Mouse (Mus musculus): ENCODE results near the gene Pdcd1lg2.

- TF ChIP-seq CTCF (IDR thresholded peaks at IDR 0.05 in 2 of 3, conservative IDR thresholded peaks at IDR 0.05 in 1 of 3; ENCODE audit: control insufficient read depth in 1 of 3, insufficient read depth in 1 of 3, low read depth in 2 of 3, low read length in 3 of 3, poor library complexity in 1 of 3, severe bottlenecking in 1 of 3) (no peak), POLR2A (IDR thresholded peaks at IDR 0.05; ENCODE audit: control insufficient read depth in 1 of 2, insufficient read depth in 1 of 2, low read depth in 1 of 2, low read length in 2 of 2, poor library complexity in 1 of 2) (no peak), CHD2 (IDR thresholded peaks at IDR 0.05; ENCODE audit: low read length) (no peak), ZC3H11A (IDR thresholded peaks at IDR 0.05; ENCODE audit: low read depth, low read length) (no peak), USF1 (IDR thresholded peaks at IDR 0.05; ENCODE audit: low read depth, low read length) (no peak), MAX (IDR thresholded peaks at IDR 0.05; ENCODE audit: low read length) (peak; percentile 65; the same call in 1 of the 2 replicates), GATA1 (IDR thresholded peaks at IDR 0.05; ENCODE audit: low read depth, low read length) (peak; percentile 88), TAL1 (IDR thresholded peaks at IDR 0.05; ENCODE audit: low read length) (peak; percentile 64), NELFE (IDR thresholded peaks at IDR 0.05; ENCODE audit: low read depth, low read length) (no peak), MAFK (IDR thresholded peaks at IDR 0.05; ENCODE audit: borderline replicate concordance, low read depth, low read length) (no peak; the same call in 1 of the 2 replicates), POLR2AphosphoS2 (IDR thresholded peaks at IDR 0.05; ENCODE audit: low read length) (no peak), ETS1 (IDR thresholded peaks at IDR 0.05; ENCODE audit: low read depth, low read length) (peak; percentile 87), JUND (IDR thresholded peaks at IDR 0.05; ENCODE audit: low read depth, low read length) (no peak)
Observed at GRCm38 (mm10) chr19:29475210-29475620, 64.5 kb downstream of the Pdcd1lg2 start.

Data from MEL (cell line).